Mouse (Mus musculus) layer of hippocampus, postnatal 36 days (tissue): ENCODE results near the gene Prmt7. TPM values are rescaled to one million over a fixed set of nuclear protein-coding genes. Genes with fewer than 3 reads are reported as not detected.

Experiments
- DNase-seq, 2 experiments: peaks; one replicate each; pipeline ENCODE4 v3.0.0; 2022
- total RNA-seq, 2 experiments: library from RNA; stranded (reverse); gene quantifications; 2 replicates each; pipeline ENCODE4 v1.2.3; 2021

Prmt7 gene
- total RNA-seq, 2 experiments from 2014 or later = 33.8 to 36.8 TPM

DNA sequence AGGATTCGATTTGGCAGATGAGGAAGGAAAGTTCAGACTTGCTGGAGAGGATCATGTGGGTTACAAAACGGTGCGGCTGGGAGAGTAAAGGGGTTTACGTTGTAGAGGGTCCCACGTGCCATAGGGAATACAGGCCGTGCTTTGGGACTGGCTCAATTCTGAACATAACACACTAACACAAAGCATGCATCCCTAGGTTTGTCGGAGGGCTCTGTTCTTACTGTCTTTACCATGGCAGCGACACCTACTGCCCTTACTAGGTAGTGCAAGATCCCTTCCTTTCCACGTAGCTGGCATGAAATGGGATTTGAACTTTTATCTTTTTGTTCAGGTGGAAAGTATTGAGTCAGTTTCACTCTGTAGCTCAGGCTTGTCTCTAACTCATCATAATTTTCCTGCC is 15.9 kb downstream of the Prmt7 start:
- DNase-seq = no peak

DNA sequence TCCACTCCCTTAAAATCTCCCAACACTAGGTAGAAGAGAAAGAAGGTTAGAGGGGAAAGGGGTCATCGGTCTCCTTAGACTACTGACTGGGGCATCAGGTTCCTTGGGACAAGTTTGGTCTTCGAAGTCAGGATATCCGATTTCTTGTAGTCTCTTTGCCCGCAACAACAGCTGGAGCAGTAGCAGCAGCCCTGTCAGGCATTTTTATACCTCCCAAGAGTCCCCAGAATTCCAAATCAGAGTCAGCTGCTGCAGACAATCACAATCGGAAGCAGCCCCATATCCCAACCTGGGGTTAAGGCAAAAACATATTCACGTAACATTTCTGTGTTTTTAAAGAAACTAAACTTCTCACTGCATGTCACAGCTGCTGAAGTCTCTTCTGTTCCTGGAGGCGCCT is 20.8 kb downstream of the Prmt7 start:
- DNase-seq = no peak

DNA sequence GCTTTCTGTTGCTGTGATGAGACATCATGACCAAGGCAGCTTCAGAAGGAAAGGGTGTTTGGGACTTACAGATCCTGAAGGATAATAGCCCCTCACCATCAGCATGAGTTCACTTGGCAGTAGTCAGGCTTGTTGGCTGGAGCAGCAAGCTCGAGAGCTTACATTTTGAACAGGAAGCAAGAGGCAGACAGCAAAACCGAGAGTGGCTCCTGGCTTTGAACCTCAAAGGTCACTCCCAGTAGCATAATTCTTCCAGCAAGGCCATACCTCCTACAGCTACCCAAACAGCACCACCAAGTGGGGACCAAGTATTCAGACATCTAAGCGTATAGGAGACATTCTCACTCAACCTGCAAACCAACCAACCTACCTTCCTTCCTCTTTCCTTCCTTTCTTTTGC is 22.0 kb downstream of the Prmt7 start:
- DNase-seq = no peak

DNA sequence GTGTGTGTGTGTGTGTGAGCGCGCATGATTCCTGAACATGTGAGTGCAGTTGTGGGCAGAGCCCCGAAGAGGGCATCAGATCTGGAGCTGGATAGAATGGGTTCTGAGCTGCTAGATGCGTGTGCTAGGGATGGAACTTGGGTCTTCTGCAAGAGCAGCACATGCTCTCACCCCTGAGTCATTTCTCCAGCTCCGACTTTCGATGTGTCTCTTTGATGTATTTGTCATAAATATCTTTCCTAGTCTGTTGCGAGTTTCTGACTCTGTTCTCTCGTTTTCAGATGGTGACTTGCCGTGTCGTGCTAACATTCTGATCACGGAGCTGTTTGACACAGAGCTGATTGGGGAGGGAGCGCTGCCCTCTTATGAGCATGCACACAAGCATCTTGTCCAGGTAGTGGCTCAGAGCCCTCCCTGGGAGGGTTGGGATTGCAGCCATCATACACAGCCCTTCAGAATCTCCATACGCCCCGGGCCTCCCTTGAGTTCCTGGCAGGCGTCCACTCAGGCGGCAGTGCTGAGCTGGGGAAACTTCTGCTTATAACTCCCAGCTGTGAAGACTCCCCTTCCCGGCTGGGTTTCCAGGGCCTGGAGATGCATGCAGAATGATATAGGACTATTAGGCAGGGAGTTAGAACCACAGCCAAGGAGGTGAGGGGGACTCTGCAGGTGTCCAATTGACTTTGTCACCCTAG is 24.0 kb downstream of the Prmt7 start:
- DNase-seq = no peak

DNA sequence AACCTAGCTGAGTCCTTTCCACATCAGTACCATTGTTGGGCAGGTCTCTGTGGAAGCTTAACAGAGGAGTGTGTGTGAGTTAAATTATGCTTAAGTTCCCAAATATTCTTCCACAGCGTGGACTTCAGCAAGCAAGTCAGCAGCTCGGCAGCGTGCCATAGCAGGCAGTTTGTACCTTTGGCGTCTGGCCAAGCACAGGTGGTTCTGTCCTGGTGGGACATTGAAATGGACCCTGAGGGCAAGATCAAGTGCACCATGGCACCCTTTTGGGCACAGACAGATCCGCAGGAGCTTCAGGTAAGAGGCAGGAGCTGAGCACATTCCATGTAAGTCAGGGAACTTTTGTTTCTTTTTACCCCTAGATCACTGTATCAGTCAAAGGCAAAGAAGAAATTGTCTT is 26.4 kb downstream of the Prmt7 start:
- DNase-seq = no peak

DNA sequence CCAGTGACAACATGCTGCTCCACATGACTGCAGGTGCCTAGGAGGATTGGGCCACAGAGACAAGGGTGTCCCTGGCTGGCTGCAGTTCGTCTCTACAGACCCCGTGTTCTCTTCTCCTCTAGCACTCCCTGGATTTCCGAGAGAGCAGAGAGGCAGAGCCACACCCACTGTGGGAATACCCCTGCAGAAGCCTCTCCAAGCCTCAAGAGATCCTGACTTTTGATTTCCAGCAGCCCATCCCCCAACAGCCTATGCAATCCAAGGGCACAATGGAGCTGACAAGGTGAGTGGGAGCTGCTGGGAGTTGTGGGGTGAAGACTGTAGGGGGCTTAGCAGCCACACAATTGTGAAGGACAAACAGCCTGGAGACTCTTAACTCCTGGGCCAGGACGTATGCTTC is 39.5 kb downstream of the Prmt7 start:
- no peak for DNase-seq

DNA sequence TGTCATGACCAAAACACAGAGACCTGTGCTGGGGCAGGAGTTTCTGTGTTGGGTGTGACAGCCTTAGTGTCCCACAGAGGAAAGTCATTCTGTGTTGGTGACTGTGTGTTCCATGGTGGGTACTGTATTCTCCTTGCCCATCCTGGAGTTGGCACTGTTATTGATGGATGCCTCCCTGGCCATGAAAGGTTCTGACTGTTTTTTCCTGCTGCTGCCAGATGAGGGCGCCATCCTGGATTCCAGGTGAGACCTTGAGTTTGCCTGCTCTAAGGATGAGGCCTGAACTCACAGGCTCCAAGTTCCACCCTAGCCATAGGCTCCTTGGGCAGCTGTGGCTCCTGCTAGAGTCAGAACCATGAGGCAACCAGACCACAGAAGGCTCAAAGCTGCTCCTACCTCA is 47.4 kb downstream of the Prmt7 start:
- DNase-seq = no peak

DNA sequence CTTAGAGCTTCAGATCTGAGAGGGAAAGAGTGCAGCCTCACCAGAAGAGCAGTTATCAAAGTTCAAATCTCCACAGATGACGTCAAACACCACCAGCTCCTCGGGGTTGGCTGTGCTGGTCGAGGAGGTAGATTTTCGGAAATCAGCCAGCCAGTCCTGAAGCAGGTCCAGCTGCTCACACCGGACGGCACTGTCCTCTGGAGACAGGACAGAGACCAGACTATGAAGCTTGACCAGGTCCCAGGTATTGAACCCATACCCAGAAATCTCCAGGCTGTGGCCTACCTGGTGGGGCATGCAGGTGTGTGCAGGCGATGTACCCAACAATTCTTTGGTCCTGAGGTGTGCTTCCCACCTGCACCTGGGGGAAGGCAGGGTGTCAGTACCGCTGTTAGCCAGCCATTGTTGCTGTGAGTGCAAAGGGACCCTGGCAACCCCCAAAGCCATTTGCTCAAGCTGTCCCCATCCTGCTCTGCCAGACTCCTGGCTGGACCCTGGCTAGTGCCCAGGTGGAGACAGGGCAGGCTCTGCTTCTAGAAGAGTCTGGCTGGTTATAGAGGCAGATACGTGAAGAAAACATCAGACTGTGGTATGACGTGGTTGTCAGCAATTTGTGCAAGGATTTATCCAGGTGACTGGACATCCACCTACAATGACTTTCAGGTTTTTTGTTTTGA is 49.0 kb downstream of the Prmt7 start:
- no peak for DNase-seq

DNA sequence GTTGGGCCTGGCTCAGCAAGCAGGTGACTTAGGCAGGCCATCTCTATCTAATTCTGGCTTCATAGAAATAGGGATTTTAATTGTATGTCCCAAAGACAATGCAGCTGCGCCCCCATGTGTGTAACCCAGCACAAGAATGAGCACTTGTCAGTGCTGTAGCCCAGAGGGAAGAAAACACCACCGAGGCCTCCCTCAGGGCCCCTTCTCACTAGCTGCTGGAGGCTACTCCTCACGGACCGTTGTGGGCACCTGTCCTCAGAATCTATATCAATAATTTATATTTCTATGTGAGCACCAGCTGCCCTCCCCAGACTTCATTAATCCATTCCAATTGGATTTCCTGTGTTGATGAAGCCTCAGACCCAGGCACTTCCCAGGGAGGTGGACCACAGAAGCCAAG is 50.2 kb downstream of the Prmt7 start:
- DNase-seq = no peak

DNA sequence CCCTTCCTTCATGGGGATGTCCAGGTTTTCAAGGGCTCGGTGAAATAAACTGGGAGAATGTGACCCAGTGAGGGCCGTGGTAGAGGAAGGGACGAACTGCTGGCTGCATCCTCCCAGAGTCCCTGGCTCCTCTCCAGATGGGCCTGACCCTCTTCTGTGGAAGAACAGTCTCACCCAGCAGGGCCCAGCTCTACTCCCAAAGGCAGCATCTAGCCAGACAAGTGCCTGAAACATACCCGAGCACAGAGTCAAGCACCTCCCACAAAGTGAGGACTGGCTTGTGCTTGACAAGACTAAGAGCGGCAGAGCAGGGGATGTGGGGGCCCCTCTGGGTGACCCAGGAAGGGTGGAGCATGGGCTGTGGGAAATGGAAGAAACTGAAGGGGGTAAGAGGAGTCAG is 51.6 kb downstream of the Prmt7 start:
- no peak for DNase-seq

DNA sequence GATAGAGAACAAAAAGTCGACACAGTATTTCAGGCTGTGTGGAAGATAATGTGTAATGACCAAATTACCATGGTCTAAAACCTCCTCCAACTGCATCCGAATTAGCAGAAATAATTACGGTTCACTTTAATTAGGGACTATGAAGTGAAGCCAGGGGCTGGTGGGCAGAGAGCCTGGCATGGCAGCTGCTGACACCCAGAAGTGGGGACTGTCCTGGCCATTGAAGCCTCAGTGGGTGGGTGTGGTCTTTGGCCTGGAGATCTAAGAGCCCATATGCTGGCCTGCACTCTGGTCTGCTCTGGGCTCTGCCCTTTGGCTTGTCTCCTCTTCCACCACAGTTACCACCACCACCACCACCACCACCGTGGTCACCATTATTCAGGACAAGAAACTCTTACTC is 53.2 kb downstream of the Prmt7 start:
- no peak for DNase-seq

DNA sequence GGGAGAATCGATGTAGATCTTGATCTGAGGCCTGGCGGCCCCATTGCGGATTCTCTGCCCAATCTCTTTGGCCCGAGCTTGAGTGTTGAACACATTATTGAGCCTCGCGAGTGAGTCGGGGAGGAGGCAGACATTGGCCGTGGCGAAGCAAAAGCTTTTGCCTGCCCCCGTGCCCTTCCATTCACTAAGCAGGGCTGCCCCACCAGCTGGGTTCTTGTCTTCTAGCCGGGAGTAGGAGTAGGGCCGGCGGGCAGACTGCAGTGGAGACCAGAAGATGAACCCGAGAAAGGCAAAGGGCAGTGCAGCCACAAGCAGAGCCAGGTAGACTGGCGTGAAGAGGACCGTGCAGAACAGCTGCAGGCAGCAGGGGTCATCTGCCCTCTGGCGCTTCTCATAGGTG is 54.7 kb downstream of the Prmt7 start:
- no peak for DNase-seq

DNA sequence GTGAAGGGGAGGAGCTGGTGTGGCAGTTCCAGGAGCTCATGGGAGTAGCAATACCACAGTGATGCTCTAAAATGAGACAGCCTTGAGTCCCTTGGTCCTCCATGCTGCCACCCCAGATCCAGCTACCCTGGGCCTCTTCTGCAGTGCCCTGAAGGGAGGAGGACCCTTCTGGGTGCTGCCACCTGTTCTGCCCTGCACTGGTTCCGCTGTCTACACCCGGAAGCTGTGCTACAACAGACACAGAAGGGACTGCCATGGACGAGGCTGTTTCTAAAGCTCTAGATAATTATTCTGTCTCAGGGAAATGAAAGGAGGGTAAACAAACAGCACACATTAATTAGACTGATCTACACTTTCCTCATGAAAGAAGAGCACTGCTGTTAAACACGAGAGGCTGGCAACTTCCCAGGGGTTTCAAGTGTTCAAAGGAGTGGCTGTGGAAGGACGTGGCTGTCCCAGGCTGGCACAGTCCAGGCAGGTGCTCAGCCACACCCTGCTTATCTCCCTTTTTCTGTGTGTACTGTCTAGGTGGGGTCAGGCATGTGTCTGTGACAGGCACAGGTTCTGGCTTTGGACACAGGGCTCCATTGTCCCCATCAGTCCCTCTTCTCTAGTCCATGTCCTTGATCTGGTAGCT is 58.1 kb downstream of the Prmt7 start:
- no peak for DNase-seq

DNA sequence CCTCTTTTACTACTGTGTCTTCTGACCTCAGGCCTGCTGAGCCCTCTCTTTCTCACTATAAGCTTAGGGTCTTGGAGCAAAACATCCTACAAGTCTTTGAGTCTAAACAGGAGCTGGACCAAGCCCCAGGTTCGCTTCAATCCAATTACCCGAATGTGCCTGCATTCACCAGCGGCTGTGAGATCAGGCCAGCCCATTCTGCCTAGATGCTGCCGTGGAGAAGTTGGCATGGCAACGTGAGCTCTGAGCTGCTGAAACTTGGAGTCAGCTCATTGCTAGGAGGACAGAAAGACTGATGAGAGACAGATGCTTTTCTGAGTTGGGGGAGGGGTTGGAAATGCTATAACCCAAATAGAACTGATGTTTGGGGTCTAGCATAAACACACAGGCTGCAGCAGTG is 60.1 kb downstream of the Prmt7 start:
- peak; percentile 66 to 81 for DNase-seq

DNA sequence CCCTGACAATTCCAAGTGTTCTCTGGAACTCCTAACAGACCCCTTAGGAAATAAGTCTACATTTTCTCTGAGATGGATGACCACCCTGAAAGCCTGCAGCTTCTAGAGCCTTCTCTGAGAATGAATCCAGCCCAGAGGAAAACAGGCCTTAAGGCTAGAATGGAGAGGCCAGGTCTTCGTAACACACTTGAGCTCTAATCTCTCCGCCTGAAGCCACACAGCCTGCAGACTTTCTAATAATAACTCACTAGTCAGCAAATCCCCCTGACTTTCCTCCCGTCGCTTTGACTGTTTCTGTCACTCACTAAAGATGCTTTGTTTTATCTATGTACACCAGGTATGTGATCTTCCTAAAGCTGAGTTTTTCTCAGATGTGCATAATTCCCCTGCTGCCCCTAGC is 60.6 kb downstream of the Prmt7 start:
- no peak for DNase-seq

DNA sequence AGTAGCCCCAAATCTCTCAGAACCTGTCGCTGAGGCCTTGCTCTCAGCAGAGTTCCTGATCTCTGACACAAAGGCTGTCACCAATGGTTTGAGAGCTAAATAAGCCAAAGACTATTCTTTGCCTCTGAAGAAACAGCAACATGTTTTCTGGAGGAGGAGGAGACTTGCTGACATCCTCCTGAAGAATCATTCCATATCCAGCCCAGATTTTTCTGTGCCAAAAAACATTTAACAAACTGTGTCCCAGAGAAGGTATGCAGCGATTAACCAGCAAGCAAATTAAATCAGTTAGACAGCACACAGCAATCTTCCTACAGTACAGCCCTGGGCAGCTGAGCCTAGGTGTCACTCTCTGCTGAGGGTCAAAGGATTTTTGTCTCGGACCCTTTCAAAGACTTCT is 62.7 kb downstream of the Prmt7 start:
- DNase-seq = no peak

DNA sequence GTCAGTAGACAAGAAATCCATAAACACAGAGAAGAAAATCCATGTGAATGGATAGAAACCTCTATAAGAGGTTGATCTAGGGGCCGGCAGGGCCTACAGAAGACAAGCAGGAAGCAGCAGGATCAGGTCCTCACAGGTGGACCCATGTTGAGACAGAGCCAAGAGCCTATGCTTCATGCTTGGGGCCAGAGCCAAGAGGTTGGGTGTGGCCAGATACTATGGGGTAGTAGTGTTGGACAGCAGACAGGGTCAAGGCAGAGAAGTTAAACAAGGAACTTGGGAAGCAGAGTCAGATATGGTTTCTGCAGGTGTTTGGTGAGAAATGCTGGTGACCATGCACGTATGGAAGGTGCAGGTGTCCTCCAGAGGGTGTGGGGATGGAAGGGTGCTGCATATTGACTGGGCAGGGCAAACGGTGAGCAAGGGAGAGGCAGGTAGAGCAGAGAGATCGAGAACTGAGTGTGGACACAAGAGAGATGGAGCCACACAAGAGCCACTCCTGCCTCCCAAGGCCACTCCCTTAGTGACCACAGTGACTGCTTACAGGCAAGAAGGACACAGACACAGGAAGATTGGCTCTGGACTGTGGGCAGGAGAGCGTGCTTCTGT is 66.1 kb downstream of the Prmt7 start:
- DNase-seq = no peak

DNA sequence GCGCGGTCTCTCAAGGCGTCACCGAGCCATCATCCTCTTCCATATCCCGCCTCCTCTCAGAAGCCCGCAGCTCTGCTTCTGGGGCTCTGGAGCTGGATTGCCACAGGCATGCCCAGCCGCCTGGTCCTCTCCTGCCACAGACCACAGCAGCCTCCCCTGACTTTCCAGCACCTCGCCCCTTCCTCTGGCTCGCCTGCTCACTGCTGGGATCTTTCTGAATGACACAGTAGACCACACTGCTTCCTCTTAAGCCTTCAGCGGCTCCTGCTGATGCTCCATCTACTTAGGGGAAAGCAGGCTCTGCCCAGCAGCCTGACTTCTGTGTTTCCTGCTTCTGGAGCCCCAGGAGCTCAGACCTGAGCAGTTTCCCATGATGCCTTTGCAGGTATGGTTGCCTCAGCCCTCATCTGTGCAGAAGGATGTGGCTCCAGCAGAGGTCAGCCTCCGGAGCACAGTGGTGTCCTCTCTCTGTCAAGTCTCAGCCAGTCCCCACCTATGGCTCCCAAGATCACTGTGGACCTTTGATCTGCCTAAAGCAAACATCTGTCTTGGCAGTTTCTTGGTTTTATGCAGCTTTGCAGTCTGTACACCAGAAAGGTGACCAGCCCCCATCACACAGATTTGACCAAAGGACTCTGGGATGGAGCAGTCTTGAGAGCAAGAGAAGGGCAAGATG is 67.8 kb downstream of the Prmt7 start:
- DNase-seq = no peak

DNA sequence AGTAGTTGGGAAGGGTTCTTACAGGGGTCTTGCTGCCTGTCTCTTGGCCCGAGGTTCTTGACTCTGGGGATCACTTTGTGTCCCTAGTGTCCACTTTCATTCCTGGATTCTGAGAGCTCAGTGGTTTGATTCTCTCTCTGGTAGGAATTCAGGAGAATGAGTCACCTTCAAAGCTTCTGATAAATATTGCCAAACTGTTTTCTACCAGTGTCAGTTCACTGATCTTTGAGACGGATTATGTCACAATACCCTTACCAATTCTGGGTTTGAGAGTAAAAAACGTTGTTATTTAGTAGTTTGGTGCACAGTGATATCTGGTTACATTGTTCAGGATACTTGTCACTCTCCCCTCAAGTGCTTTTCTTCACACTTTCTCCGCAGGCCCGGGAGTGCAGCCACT is 69.4 kb downstream of the Prmt7 start:
- DNase-seq = no peak

DNA sequence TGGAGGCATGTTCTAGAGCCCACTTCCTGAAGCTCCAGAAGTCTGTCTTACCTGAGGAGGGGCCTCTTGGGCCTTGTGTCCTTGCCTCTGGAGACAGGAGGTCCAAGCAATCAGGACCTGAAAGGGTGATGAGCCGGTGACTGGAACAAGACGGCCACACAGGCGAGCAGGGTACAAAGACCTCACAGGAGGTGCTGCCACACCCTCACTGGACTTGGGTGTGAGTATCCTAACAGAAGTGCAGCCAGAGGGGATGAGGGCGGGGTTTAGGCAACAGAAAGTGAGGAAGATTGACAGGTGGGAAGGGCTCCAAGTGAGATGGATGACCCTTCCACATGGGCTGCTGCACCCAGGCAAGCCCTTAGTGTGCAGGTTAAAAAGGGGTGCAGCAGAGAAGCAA is 70.1 kb downstream of the Prmt7 start:
- DNase-seq = no peak

DNA sequence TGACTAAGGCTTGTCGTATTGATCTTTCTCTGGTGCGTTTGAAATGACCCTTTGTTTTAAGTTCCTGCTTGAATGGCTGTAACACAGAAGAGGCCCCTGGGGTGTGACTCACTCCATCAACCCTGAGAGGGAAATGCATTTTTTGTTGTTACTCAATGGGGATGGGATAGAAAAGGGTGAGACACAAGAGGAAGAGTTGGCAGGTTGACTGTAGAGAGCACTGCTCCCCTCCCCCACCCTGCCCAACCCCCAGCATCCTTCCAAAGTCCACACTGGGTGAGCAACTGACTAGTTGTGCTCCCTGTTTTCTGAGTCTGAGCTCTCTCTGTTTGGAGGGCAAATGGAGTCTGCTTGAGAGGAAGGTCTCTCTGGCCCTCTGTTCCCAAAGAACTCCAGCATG is 76.7 kb downstream of the Prmt7 start:
- DNase-seq = no peak

DNA sequence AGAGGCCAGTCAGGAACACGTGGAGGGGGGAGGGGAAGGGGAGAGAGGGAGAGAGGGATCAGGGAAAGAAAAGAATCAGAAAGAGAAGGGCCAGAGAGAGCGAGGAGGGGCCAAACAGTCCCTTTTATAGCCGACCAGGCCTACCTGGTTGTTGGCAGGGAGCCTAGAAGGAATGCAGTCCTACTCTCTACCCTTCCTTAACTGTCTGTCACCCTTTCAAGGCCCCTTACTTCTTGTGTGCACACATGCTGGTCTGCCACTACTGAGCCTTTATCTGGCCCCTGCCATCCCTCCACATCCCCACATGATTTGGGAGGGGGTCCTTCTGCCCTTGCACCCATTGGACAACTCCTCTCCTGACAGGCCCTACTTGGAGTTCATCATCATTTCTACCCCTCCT is 78.0 kb downstream of the Prmt7 start:
- DNase-seq = no peak

DNA sequence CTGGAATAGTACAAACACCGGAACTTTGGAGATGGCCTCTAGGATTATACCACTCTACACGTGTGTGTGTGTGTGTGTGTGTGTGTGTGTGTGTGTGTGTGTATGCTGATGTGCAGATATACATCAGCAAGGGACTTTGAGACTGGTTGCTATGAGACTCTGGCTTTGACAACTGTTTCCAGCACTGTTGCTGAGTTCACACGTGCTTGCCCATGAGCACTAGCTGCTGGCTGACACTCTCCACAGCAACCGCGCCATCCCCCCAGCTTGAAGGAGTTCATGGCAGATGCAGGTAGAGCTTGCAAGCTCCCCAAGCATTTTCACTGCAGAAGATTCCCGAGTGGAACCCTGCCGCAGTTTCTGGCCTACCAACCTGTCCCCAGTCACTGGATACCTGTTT is 78.7 kb downstream of the Prmt7 start:
- DNase-seq = no peak
